Mouse (Mus musculus) forebrain, embryonic 10.5 days (tissue): ENCODE measurements around the gene Rnf227. TPM values are rescaled to one million over a fixed set of nuclear protein-coding genes. Genes with fewer than 3 reads are reported as not detected.
A peak's percentile ranks its signal among the peaks of the same experiment; 100 is the strongest.

Experiments
- DNase-seq: peaks from one replicate; pipeline ENCODE4 v3.0.0-alpha.2; 2017; ENCODE audit warnings: low spot score; ENCODE audit errors: extremely low spot score
- H3K27ac ChIP-seq: fragments of 300-500 bp; sonication (generic); 2 replicates; pipeline ENCODE4 v1.5.1; 2016; ENCODE audit warnings: mild to moderate bottlenecking
- H3K27me3 ChIP-seq: fragments of 300-500 bp; sonication (generic); 2 replicates; pipeline ENCODE4 v1.6.1; 2016; ENCODE audit warnings: mild to moderate bottlenecking; ENCODE audit not compliant: poor library complexity, severe bottlenecking
- H3K36me3 ChIP-seq: fragments of 300-500 bp; sonication (generic); replicated peaks from 2 replicates; pipeline ENCODE4 v1.6.1; 2016; ENCODE audit warnings: mild to moderate bottlenecking, moderate library complexity
- H3K4me1 ChIP-seq: fragments of 300-500 bp; sonication (generic); 2 replicates; pipeline ENCODE4 v1.6.1; 2016
- H3K4me3 ChIP-seq: fragments of 300-500 bp; sonication (generic); 2 replicates; pipeline ENCODE4 v1.5.1; 2016; ENCODE audit warnings: mild to moderate bottlenecking, moderate library complexity
- H3K9me3 ChIP-seq: fragments of 300-500 bp; sonication (generic); 2 replicates; pipeline ENCODE4 v1.6.1; 2016; ENCODE audit warnings: mild to moderate bottlenecking, moderate library complexity
- WGBS: fragments of 180-500 bp; shearing (Covaris S2); methylation state at CpG from one replicate; pipeline ENCODE4 v1.1.7; 2016; 5-methylcytosine and 5-hydroxymethylcytosine counted together
- polyA plus RNA-seq: library from polyadenylated mRNA; unstranded; fragments of >200 nt; fragmentation: Nextera tagmentation; extraction: Ambion mirVana; gene quantifications from 2 replicates; pipeline ENCODE4 v1.2.1, GENCODE M21; 2016

Gene Rnf227
- polyA plus RNA-seq, 1 experiment from 2014 or later = 19.7 TPM

DNA sequence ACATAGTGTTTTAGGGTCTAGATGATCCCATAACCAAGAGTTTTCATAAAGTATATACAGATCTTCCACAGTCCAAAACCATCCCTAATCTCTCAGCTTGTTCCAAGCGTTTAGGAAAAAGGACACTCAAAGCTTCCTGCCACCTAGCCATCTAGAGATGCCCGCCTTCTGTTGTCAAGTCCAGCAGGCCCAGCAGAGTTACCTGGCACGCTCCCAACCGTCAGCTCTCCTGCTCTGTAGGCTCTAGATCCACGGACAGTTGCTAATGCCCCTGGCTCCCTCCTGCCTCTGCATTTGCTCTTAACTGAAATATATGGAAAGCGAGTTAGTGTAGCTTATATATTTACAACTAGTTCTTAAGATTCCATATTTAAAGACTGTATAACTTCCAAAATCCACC lies 41.1 kb downstream of the Rnf227 start:
- Histone ChIP-seq H3K36me3 (peaks cover 19% of the 10 kb centered on the region), H3K9me3 (no peaks in the 10 kb centered on the region), H3K27me3 (no peaks in the 10 kb centered on the region), H3K4me3 (no peak overlapping the region), H3K27ac (no peak overlapping the region), H3K4me1 (no peaks in the 10 kb centered on the region)
- no peak for DNase-seq
- 85% methylated on average over 6 of the region's 6 CpGs for WGBS

GRCm38 (mm10) chr11:69382478-69383105 lies 42.3 kb downstream of the Rnf227 start:
- Histone ChIP-seq H3K4me3 (no peak overlapping the region), H3K36me3 (peaks cover 16% of the 10 kb centered on the region), H3K27me3 (no peaks in the 10 kb centered on the region), H3K9me3 (no peaks in the 10 kb centered on the region), H3K27ac (no peak overlapping the region), H3K4me1 (no peaks in the 10 kb centered on the region)
- 70% methylated on average over 10 of the region's 10 CpGs for WGBS
- DNase-seq = no peak

DNA sequence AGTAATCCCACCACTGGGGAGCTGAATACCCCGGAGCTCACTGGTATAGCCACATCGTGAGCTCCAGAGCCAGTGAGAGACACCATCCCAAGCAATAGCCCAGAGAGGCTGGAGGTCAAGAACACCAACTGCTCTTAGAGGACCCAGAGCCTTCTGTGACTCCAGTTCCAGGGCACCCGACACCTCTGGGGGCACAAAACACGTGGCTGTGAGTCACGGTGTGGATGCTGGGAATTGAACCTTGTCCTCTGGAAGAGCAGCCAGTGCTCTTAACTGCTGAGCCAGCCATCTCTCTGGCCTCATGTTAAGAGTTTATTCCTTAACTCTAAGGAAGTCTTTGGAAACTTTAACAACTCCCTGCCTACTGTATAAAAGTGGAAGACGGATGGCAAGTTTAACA lies 44.7 kb downstream of the Rnf227 start:
- Histone ChIP-seq H3K9me3 (no peaks in the 10 kb centered on the region), H3K27ac (no peak overlapping the region), H3K27me3 (no peaks in the 10 kb centered on the region), H3K4me1 (peaks cover 5% of the 10 kb centered on the region), H3K36me3 (peaks cover 11% of the 10 kb centered on the region; the same call in 1 of the 2 replicates), H3K4me3 (no peak overlapping the region)
- DNase-seq = no peak
- WGBS = 84% methylated on average over 6 of the region's 6 CpGs

- Histone ChIP-seq H3K27me3 (no peaks in the 10 kb centered on the region), H3K27ac (no peak overlapping the region), H3K9me3 (no peaks in the 10 kb centered on the region), H3K4me1 (peaks cover 9% of the 10 kb centered on the region), H3K4me3 (no peak overlapping the region), H3K36me3 (peaks cover 15% of the 10 kb centered on the region)
- DNase-seq = no peak
- WGBS = 85% methylated on average over 7 of the region's 7 CpGs
Observed at GRCm38 (mm10) chr11:69386758-69387157, 46.5 kb downstream of the Rnf227 start.

GRCm38 (mm10) chr11:69388680-69389079 lies 48.4 kb downstream of the Rnf227 start:
- WGBS = 95% methylated on average over 4 of the region's 4 CpGs

GRCm38 (mm10) chr11:69389531-69390399 lies 49.5 kb downstream of the Rnf227 start:
- no peaks in the 10 kb centered on the region for H3K9me3 ChIP-seq
- whole genome bisulfite sequencing = 65% methylated on average over 14 of the region's 14 CpGs
- H3K27me3 ChIP-seq = no peaks in the 10 kb centered on the region
- H3K27ac ChIP-seq = 0 out of 2 replicates have a peak overlapping the region, but pooled peaks have one; percentile 7
- peaks cover 19% of the 10 kb centered on the region for H3K36me3 ChIP-seq
- peaks cover 15% of the 10 kb centered on the region for H3K4me1 ChIP-seq
- DNase-seq = no peak
- H3K4me3 ChIP-seq = no peak overlapping the region

More at GRCm38 (mm10) chr11:69388680-69389079, 48.4 kb downstream of the Rnf227 start:
- H3K27me3 ChIP-seq = no peaks in the 10 kb centered on the region
- peaks cover 9% of the 10 kb centered on the region for H3K4me1 ChIP-seq
- H3K27ac ChIP-seq = no peak overlapping the region
- no peaks in the 10 kb centered on the region for H3K9me3 ChIP-seq
- H3K4me3 ChIP-seq = no peak overlapping the region
- DNase-seq = no peak
- H3K36me3 ChIP-seq = peaks cover 19% of the 10 kb centered on the region

GRCm38 (mm10) chr11:69390400-69391034 lies 50.3 kb downstream of the Rnf227 start:
- Histone ChIP-seq H3K27ac (no peak overlapping the region), H3K9me3 (no peaks in the 10 kb centered on the region), H3K36me3 (peaks cover 19% of the 10 kb centered on the region), H3K4me3 (no peak overlapping the region), H3K27me3 (no peaks in the 10 kb centered on the region), H3K4me1 (peaks cover 15% of the 10 kb centered on the region)
- peak; percentile 47 for DNase-seq
- 52% methylated on average over 10 of the region's 10 CpGs for WGBS

Other genes starting within 250 kb of the Rnf227 start
- 7.3 and 9.0 TPM in 2 replicates for gene Per1, start 245.2 kb upstream of the Rnf227 start, polyA plus RNA-seq
- gene Hes7, start 220.1 kb upstream of the Rnf227 start, polyA plus RNA-seq = 0.16 and 0.17 TPM in 2 replicates
- gene 9130213A22Rik, start 217.9 kb upstream of the Rnf227 start, polyA plus RNA-seq = 0.11 and 0.16 TPM in 2 replicates
- gene Aloxe3, start 214.6 kb upstream of the Rnf227 start, polyA plus RNA-seq = 0.26 and 0.28 TPM in 2 replicates
- 0.05 TPM in 1 of 2 replicates, not detected in the other for gene Alox12b, start 183.5 kb upstream of the Rnf227 start, polyA plus RNA-seq
- gene Alox8, start 142.6 kb upstream of the Rnf227 start, polyA plus RNA-seq = 0.10 TPM in 1 of 2 replicates, not detected in the other
- gene Gucy2e, start 103.4 kb upstream of the Rnf227 start, polyA plus RNA-seq = 0.04 and 0.06 TPM in 2 replicates
- 37.7 and 44.2 TPM in 2 replicates for gene Cntrob, start 16.7 kb upstream of the Rnf227 start, polyA plus RNA-seq
- gene Trappc1, start 16.5 kb upstream of the Rnf227 start, polyA plus RNA-seq = 170 and 179 TPM in 2 replicates
- gene Kcnab3, start 14.2 kb upstream of the Rnf227 start, polyA plus RNA-seq = 1.1 and 1.2 TPM in 2 replicates
- gene Chd3, start 28.9 kb downstream of the Rnf227 start, polyA plus RNA-seq = 40.7 and 44.9 TPM in 2 replicates
- 131 and 136 TPM in 2 replicates for gene Naa38, start 55.0 kb downstream of the Rnf227 start, polyA plus RNA-seq
- 47.3 and 54.6 TPM in 2 replicates for gene Cyb5d1, start 55.2 kb downstream of the Rnf227 start, polyA plus RNA-seq
- 23.3 and 23.4 TPM in 2 replicates for gene Tmem88, start 57.8 kb downstream of the Rnf227 start, polyA plus RNA-seq
- 31.7 TPM in 2 replicates for gene Kdm6b, start 73.2 kb downstream of the Rnf227 start, polyA plus RNA-seq
- gene Dnah2, start 208.6 kb downstream of the Rnf227 start, polyA plus RNA-seq = 1.5 TPM in 2 replicates
- gene Efnb3, start 219.7 kb downstream of the Rnf227 start, polyA plus RNA-seq = 27.9 and 28.7 TPM in 2 replicates
- gene Wrap53, start 239.8 kb downstream of the Rnf227 start, polyA plus RNA-seq = 46.4 and 51.1 TPM in 2 replicates
- gene Trp53, start 239.9 kb downstream of the Rnf227 start, polyA plus RNA-seq = 192 and 194 TPM in 2 replicates